Mouse (Mus musculus) thymus, postnatal 10 days (tissue): ENCODE measurements around the gene Abcc6.
"Not testable (repeated sequence)": the region's sequence is repeated elsewhere in the genome, so short reads cannot be mapped to it uniquely, and the experiment has no call there.

Source experiments
- DNase-seq, 2 experiments: peaks; one replicate each; pipeline ENCODE4 v3.0.0; 2021; ENCODE audit warnings: low spot score in 2 of 2

Abcc6 gene

GRCm38 (mm10) chr7:45933766-45934165, 96.3 kb downstream of the Abcc6 start:
- not testable (repeated sequence) for DNase-seq

GRCm38 (mm10) chr7:45929688-45930087, 100.4 kb downstream of the Abcc6 start:
- no peak for DNase-seq

GRCm38 (mm10) chr7:45928626-45929295, 101.3 kb downstream of the Abcc6 start:
- no peak for DNase-seq

- peak; percentile 55 to 73 for DNase-seq
Measured at GRCm38 (mm10) chr7:45924429-45924816, 105.7 kb downstream of the Abcc6 start.

DNA sequence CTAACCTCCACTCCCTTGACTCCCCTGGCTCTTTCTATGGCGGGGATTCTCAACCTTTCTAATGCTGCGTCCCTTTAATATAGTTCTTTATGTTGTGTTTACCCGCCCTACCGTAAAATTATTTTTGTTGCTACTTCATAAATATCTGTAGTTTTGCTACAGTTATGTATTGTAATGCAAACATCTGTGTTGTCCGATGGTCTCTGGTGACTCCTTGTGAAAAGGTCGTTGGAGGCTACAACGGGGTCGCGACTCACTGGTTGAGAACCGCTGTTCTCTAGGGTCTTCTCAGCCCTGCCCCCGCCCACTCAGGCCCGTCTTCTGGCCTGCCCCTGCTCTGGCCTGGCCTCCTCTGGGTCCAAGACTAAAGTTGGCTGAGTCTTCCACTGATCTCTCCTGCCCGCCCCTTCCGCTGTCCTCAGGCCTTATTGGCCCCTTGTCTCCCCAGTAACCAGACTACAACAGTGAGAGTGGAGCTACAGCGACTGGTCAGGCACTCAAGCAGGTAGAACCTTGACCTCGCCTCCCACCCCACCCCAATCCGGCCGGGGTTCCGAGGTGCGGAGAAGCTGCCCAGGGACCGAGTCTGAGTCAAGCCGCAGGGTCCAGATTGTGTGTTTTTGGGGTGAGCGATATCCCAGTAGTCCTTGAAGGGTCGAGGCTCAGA, 106.2 kb downstream of the Abcc6 start, which contains the start of gene Ccdc114:
Gene Ccdc114, plus strand, starts transcription at position 311 of the 667 bp plus-strand sequence.
- peak in 1 of 2 experiments; percentile 50 for DNase-seq

GRCm38 (mm10) chr7:45922928-45923761, 107.0 kb downstream of the Abcc6 start:
- DNase-seq: peak; percentile 94

DNA sequence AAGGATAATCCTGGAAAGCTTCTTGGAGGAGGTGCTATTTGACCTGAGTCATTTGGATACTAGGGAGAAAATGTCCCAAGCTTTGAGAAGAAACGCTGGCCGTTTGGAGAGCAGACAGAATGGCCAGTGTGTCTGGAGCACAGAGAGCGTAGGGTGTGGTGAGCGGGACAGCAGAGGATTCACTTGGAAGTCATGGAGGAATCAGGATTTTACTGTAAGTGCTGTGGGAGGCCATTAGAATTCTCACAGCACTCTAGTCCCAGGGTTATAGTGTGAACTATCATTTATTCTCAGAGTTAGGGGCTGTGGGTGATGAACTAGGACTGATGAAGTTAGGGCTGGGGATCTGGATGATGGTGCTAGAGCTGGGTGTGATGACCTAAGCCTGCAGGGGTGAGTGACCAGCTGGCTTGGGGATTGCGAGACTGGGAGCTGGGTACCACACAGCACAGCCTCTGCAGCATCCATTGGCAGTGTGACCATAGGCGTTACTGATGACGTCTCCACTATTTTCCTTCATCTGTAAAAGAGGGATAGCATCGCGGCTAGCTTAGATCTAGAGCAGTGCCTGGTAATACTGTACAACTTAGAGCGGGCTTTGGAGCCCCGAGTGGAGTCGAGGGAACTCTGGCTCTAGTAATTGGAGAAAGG, 108.0 kb downstream of the Abcc6 start:
- no peak for DNase-seq

GRCm38 (mm10) chr7:45921242-45921621, 108.9 kb downstream of the Abcc6 start, which contains the start of gene Emp3:
Emp3 (minus strand) TSS chr7:45921404.
- DNase-seq: peak; percentile 68 to 71

GRCm38 (mm10) chr7:45920583-45921241, 109.4 kb downstream of the Abcc6 start:
- DNase-seq: peak; percentile 26 to 28

- DNase-seq: no peak
Measured at GRCm38 (mm10) chr7:45919761-45920160, 110.3 kb downstream of the Abcc6 start.

DNA sequence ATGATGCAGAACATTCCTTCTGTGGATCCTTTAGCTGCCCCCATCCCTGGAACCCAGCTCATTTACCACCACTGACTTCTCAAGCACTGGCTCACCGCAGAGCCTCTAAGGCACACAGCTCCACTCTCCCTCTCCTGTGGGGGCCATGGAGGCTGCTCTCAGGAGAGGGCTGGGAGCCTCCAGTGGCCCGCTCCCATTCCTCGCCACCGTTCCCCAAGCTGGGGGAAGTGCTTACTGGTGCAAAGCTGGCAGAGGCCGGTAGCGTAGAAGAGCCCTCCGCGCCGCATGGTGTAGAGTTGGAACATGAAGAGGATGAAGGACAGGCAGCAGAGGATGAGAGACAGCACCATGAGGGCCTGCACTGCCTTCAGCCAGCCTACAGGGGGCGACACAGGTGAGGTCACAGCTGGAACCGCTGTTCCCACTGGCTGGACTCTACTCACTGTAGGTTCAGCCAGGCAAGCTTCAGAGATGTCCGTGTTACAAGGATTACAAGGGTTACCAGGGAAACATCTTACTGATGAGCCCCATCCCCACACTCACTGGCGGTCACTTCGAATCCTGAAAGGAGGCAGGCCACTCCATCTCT, 110.9 kb downstream of the Abcc6 start:
- peak; percentile 26 to 41 for DNase-seq

DNA sequence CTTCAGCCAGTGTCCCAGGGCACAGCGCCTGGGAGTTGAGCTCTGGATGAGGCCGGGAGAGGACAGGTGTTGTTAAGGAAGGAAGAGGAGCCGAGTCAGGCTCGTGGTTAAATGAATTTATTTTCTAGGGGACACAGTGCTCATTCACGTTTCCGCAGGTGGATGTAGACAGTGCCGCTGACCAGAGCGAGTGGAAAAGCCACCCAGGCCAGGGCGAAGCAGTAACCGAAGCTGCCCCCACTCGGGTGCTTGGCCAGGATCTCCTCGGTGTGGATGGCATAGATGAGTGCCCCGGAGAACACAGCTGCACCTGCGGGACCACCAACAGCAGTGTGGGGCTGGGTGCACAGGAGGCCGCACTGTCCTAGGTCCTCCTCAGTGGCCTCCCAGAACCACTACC, 112.2 kb downstream of the Abcc6 start:
- peak in 1 of 2 experiments; percentile 21 for DNase-seq
